Mouse (Mus musculus): ENCODE measurements around the gene Dnajc24. TPM values are rescaled to one million over a fixed set of nuclear protein-coding genes. Genes with fewer than 3 reads are reported as not detected.

The Dnajc24 gene
- total RNA-seq, 2 experiments from 2014 or later: 12.9 TPM

Small RNA genes lying within 50 kb of the gene (microRNA-seq; reads per million reads assigned to microRNA genes)
- gene Gm22002: not detected

Other genes starting within 250 kb of the Dnajc24 start
- gene Elp4, start 99.0 kb downstream of the Dnajc24 start, total RNA-seq (2021): 10 to 100 TPM; 11.3 to 14.0 TPM
- 10 to 100 TPM; 86.8 to 92.3 TPM for gene Immp1l, start 98.9 kb downstream of the Dnajc24 start, total RNA-seq (2021)

Measured in heart, postnatal 25 days (tissue).